Comparison of ENCODE assay signal across 15 mouse cellular contexts in genomic region chr8:55035416-55035815, GRCm38 (mm10).
DNase-seq lines count a peak whose midpoint lies in the region; ATAC-seq and TF ChIP-seq lines count a peak whose summit lies in the region.
"Had no signal": no experiment of that assay in that cellular context is flagged by ENCODE, and none has a peak within 500 bp of the region (broad histone marks: within the 10 kb centered on the region; RNA-seq: fewer than 3 reads in every experiment).

No protein-coding gene starts in this region.

- TF ChIP-seq POLR2A in brain, embryonic 14.5 days (IDR thresholded peaks at IDR 0.05; ENCODE audit: borderline replicate concordance, extremely low read depth, insufficient read depth, insufficient read length, poor library complexity, severe bottlenecking) = no peak

- H3K27me3 ChIP-seq in hindbrain, embryonic 13.5 days = no peaks in the 10 kb centered on the region
- no peaks in the 10 kb centered on the region for H3K27me3 ChIP-seq in hindbrain, embryonic 12.5 days
- H3K27me3 ChIP-seq in forebrain, postnatal 0 days (ENCODE audit: insufficient read depth, low read length) = no peaks in the 10 kb centered on the region
- H3K27me3 ChIP-seq in midbrain, postnatal 0 days (ENCODE audit: insufficient read depth, low read length) = no peaks in the 10 kb centered on the region
- no peaks in the 10 kb centered on the region for H3K27me3 ChIP-seq in heart, embryonic 12.5 days (replicated peaks)
- H3K27me3 ChIP-seq: stomach, embryonic 15.5 days had no signal

- H3K4me1 ChIP-seq in hindbrain, embryonic 13.5 days (replicated peaks) = peaks cover 14% of the 10 kb centered on the region
- peaks cover 12% of the 10 kb centered on the region for H3K4me1 ChIP-seq in hindbrain, embryonic 12.5 days
- peaks cover 9% of the 10 kb centered on the region for H3K4me1 ChIP-seq in forebrain, postnatal 0 days (ENCODE audit: insufficient read depth)
- H3K4me1 ChIP-seq in midbrain, postnatal 0 days (ENCODE audit: insufficient read depth, low read length) = peaks cover 5% of the 10 kb centered on the region; the same call in 1 of the 2 replicates
- H3K4me1 ChIP-seq in heart, embryonic 12.5 days (replicated peaks) = no peaks in the 10 kb centered on the region
- H3K4me1 ChIP-seq: stomach, embryonic 15.5 days had no signal

- no peak overlapping the region for H3K4me2 ChIP-seq in hindbrain, embryonic 13.5 days
- no peak overlapping the region for H3K4me2 ChIP-seq in hindbrain, embryonic 12.5 days (replicated peaks)
- H3K4me2 ChIP-seq in forebrain, postnatal 0 days (ENCODE audit: low read depth) = 0 out of 2 replicates have a peak overlapping the region, but pooled peaks have one; percentile 3
- no peak overlapping the region for H3K4me2 ChIP-seq in midbrain, postnatal 0 days (ENCODE audit: low read depth, low read length, poor library complexity, severe bottlenecking)
- no peak overlapping the region for H3K4me2 ChIP-seq in heart, embryonic 12.5 days
- H3K4me2 ChIP-seq: stomach, embryonic 15.5 days had no signal

- H3K27ac ChIP-seq in hindbrain, embryonic 13.5 days = peak overlapping the region; percentile 81
- H3K27ac ChIP-seq in hindbrain, embryonic 12.5 days = no peak overlapping the region
- peak overlapping the region; percentile 80 for H3K27ac ChIP-seq in forebrain, postnatal 0 days (ENCODE audit: low read depth, low read length)
- H3K27ac ChIP-seq in midbrain, postnatal 0 days (ENCODE audit: low read depth, low read length) = peak overlapping the region; percentile 51; the same call in 1 of the 2 replicates
- H3K27ac ChIP-seq in heart, embryonic 12.5 days (ENCODE audit: poor library complexity, severe bottlenecking) = no peak overlapping the region
- H3K27ac ChIP-seq: stomach, embryonic 15.5 days had no signal

- no peak for ATAC-seq in hindbrain, embryonic 13.5 days (ENCODE audit: low FRiP score)
- no peak for ATAC-seq in hindbrain, embryonic 12.5 days (ENCODE audit: low FRiP score)
- ATAC-seq in forebrain, postnatal 0 days = no peak
- ATAC-seq in midbrain, postnatal 0 days (ENCODE audit: low FRiP score) = no peak
- no peak for ATAC-seq in heart, embryonic 12.5 days (ENCODE audit: insufficient number of reproducible peaks, low FRiP score)

- 0 out of 2 replicates have a peak, but pooled peaks cover 2% of the 10 kb centered on the region for H3K36me3 ChIP-seq in hindbrain, embryonic 13.5 days
- H3K36me3 ChIP-seq in hindbrain, embryonic 12.5 days = no peaks in the 10 kb centered on the region
- no peaks in the 10 kb centered on the region for H3K36me3 ChIP-seq in forebrain, postnatal 0 days (ENCODE audit: insufficient read depth)
- no peaks in the 10 kb centered on the region for H3K36me3 ChIP-seq in midbrain, postnatal 0 days (ENCODE audit: insufficient read depth, low read length)
- no peaks in the 10 kb centered on the region for H3K36me3 ChIP-seq in heart, embryonic 12.5 days
- H3K36me3 ChIP-seq: stomach, embryonic 15.5 days had no signal

- H3K4me3 ChIP-seq in hindbrain, embryonic 13.5 days = no peak overlapping the region
- H3K4me3 ChIP-seq in hindbrain, embryonic 12.5 days = no peak overlapping the region
- no peak overlapping the region for H3K4me3 ChIP-seq in forebrain, postnatal 0 days (ENCODE audit: low read depth, low read length)
- H3K4me3 ChIP-seq in midbrain, postnatal 0 days (ENCODE audit: low read depth, low read length) = no peak overlapping the region
- no peak overlapping the region for H3K4me3 ChIP-seq in heart, embryonic 12.5 days
- H3K4me3 ChIP-seq: stomach, embryonic 15.5 days had no signal

- no peak overlapping the region for H3K9ac ChIP-seq in hindbrain, embryonic 13.5 days
- no peak overlapping the region for H3K9ac ChIP-seq in hindbrain, embryonic 12.5 days
- no peak overlapping the region for H3K9ac ChIP-seq in forebrain, postnatal 0 days
- H3K9ac ChIP-seq in midbrain, postnatal 0 days (replicated peaks; ENCODE audit: low read length, poor library complexity, severe bottlenecking) = no peak overlapping the region
- H3K9ac ChIP-seq in heart, embryonic 12.5 days = no peak overlapping the region
- H3K9ac ChIP-seq: stomach, embryonic 15.5 days had no signal

- TF ChIP-seq CTCF in brain, embryonic 14.5 days (IDR thresholded peaks at IDR 0.05; ENCODE audit: borderline replicate concordance, extremely low read depth, insufficient read depth, insufficient read length) = no peak
- TF ChIP-seq CTCF in forebrain, postnatal 0 days (IDR thresholded peaks at IDR 0.05; ENCODE audit: low read depth) = no peak
- TF ChIP-seq CTCF in midbrain, postnatal 0 days (IDR thresholded peaks at IDR 0.05) = no peak

- no peaks in the 10 kb centered on the region for H3K9me3 ChIP-seq in hindbrain, embryonic 13.5 days
- H3K9me3 ChIP-seq in hindbrain, embryonic 12.5 days (replicated peaks) = no peaks in the 10 kb centered on the region
- H3K9me3 ChIP-seq in forebrain, postnatal 0 days (ENCODE audit: low read length) = no peaks in the 10 kb centered on the region
- H3K9me3 ChIP-seq in midbrain, postnatal 0 days (ENCODE audit: low read length) = no peaks in the 10 kb centered on the region
- no peaks in the 10 kb centered on the region for H3K9me3 ChIP-seq in heart, embryonic 12.5 days (replicated peaks)
- H3K9me3 ChIP-seq: stomach, embryonic 15.5 days had no signal

- DNase-seq in brain, embryonic 14.5 days (ENCODE audit: low read depth) = peak; percentile 49
- peak; percentile 35 for DNase-seq in forebrain, postnatal 0 days
- DNase-seq in midbrain, postnatal 0 days (ENCODE audit: low spot score) = peak; percentile 32
- DNase-seq in adrenal gland, postnatal 10 days = no peak
- DNase-seq: adrenal gland, postnatal 14 days; gastrocnemius, postnatal 25 days; layer of hippocampus, postnatal 36 days; left cerebral cortex, postnatal 4 days; lung, adult 18-20 months; right cerebral cortex, postnatal 14 days; thymus, postnatal 14 days had no signal

Comparison
In these comparisons a context has a peak if more than half of its experiments do, and no peak if none do; other contexts are left out.
1. H3K27ac ChIP-seq: peak in hindbrain, embryonic 13.5 days (single experiment), forebrain, postnatal 0 days (single experiment) and midbrain, postnatal 0 days (single experiment); none in hindbrain, embryonic 12.5 days (single experiment) and heart, embryonic 12.5 days (single experiment).